Mouse (Mus musculus): ENCODE results near the gene Ifngr1. TPM values are rescaled to one million over a fixed set of nuclear protein-coding genes. Genes with fewer than 3 reads are reported as not detected.
"Not testable (repeated sequence)": the region's sequence is repeated elsewhere in the genome, so short reads cannot be mapped to it uniquely, and the experiment has no call there.

The Ifngr1 gene
- total RNA-seq, 2 experiments from 2014 or later, result 45.7 to 55.4 TPM

GRCm38 (mm10) chr10:19584846-19585245, 6.9 kb upstream of the Ifngr1 start:
- no peak for DNase-seq
- intact Hi-C loops (cut with DNase I), result no loop called here

GRCm38 (mm10) chr10:19585860-19586259, 5.9 kb upstream of the Ifngr1 start:
- intact Hi-C loops (cut with DNase I), result no loop called here
- DNase-seq, result no peak

- no peak for DNase-seq
- intact Hi-C loops (cut with DNase I), result no loop called here
These were observed 4.5 kb upstream of the Ifngr1 start for GRCm38 (mm10) chr10:19587281-19587680.

- no peak for DNase-seq
- intact Hi-C loops (cut with DNase I), result loop anchor here (5.0 kb wide), 2 partner anchors 67 to 97 kb away; no protein-coding TSS in a partner anchor
These were observed 2.1 kb upstream of the Ifngr1 start for GRCm38 (mm10) chr10:19589626-19590025.

GRCm38 (mm10) chr10:19591286-19591640, 486 bp upstream of the Ifngr1 start:
- DNase-seq, result peak in 1 of 2 experiments; percentile 35
- intact Hi-C loops (cut with DNase I), result loop anchor here (5.0 kb wide), 2 partner anchors 69 to 99 kb away; no protein-coding TSS in a partner anchor

- intact Hi-C loops (cut with DNase I), result loop anchor here (2.0 to 5.0 kb wide), 3 partner anchors 32 to 100 kb away; no protein-coding TSS in a partner anchor
- DNase-seq, result no peak
These were observed 807 bp downstream of the Ifngr1 start for GRCm38 (mm10) chr10:19592556-19592955.

GRCm38 (mm10) chr10:19593296-19593695, 1.5 kb downstream of the Ifngr1 start:
- intact Hi-C loops (cut with DNase I), result loop anchor here (2.0 to 5.0 kb wide), 3 partner anchors 32 to 101 kb away; no protein-coding TSS in a partner anchor
- no peak for DNase-seq

- DNase-seq, result no peak
- intact Hi-C loops (cut with DNase I), result loop anchor here (5.0 kb wide), 2 partner anchors 72 to 102 kb away; no protein-coding TSS in a partner anchor
These were observed 2.6 kb downstream of the Ifngr1 start for GRCm38 (mm10) chr10:19594201-19594905.

- no peak for DNase-seq
- intact Hi-C loops (cut with DNase I), result no loop called here
These were observed 5.1 kb downstream of the Ifngr1 start for GRCm38 (mm10) chr10:19596866-19597265.

GRCm38 (mm10) chr10:19598091-19598490, 6.3 kb downstream of the Ifngr1 start:
- intact Hi-C loops (cut with DNase I), result no loop called here

GRCm38 (mm10) chr10:19599331-19600092, 7.8 kb downstream of the Ifngr1 start:
- intact Hi-C loops (cut with DNase I), result no loop called here
- DNase-seq, result no peak

More at GRCm38 (mm10) chr10:19598091-19598490, 6.3 kb downstream of the Ifngr1 start:
- DNase-seq, result no peak

GRCm38 (mm10) chr10:19600093-19600420, 8.3 kb downstream of the Ifngr1 start:
- no peak for DNase-seq
- intact Hi-C loops (cut with DNase I), result no loop called here

GRCm38 (mm10) chr10:19601502-19601901, 9.8 kb downstream of the Ifngr1 start:
- intact Hi-C loops (cut with DNase I), result not testable (repeated sequence)
- DNase-seq, result peak in 1 of 2 experiments; percentile 45

- DNase-seq, result no peak
- intact Hi-C loops (cut with DNase I), result no loop called here
These were observed 11.5 kb downstream of the Ifngr1 start for GRCm38 (mm10) chr10:19603231-19603630.

- intact Hi-C loops (cut with DNase I), result no loop called here
- no peak for DNase-seq
These were observed 17.4 kb downstream of the Ifngr1 start for GRCm38 (mm10) chr10:19609125-19609524.

GRCm38 (mm10) chr10:19611616-19612015, 19.9 kb downstream of the Ifngr1 start:
- DNase-seq, result no peak
- intact Hi-C loops (cut with DNase I), result no loop called here

GRCm38 (mm10) chr10:19613111-19613753, 21.5 kb downstream of the Ifngr1 start:
- intact Hi-C loops (cut with DNase I), result no loop called here
- peak; percentile 38 to 57 for DNase-seq

GRCm38 (mm10) chr10:19619736-19620135, 28.0 kb downstream of the Ifngr1 start:
- intact Hi-C loops (cut with DNase I), result no loop called here
- DNase-seq, result no peak

- no peak for DNase-seq
- intact Hi-C loops (cut with DNase I), result no loop called here
These were observed 29.8 kb downstream of the Ifngr1 start, which contains the start of gene Il22ra2 for GRCm38 (mm10) chr10:19621408-19622048. TSS of gene Il22ra2 (plus strand) at chr10:19621998.

- intact Hi-C loops (cut with DNase I), result no loop called here
- DNase-seq, result no peak
These were observed 32.9 kb downstream of the Ifngr1 start for GRCm38 (mm10) chr10:19624617-19625016.

- no peak for DNase-seq
- intact Hi-C loops (cut with DNase I), result no loop called here
These were observed 35.6 kb downstream of the Ifngr1 start for GRCm38 (mm10) chr10:19627342-19627741.

Data from heart, postnatal 10 days (tissue).